Mouse (Mus musculus): ENCODE data around the gene Ptpro. TPM values are rescaled to one million over a fixed set of nuclear protein-coding genes. Genes with fewer than 3 reads are reported as not detected.

The Ptpro gene
- polyA plus RNA-seq, 1 experiment from 2014 or later = 0.45 TPM

- Histone ChIP-seq H3K9me3 (ENCODE audit: control insufficient read depth, low read length) (no peaks in the 10 kb centered on the region), H3K4me2 (ENCODE audit: low read depth, severe bottlenecking) (no peak overlapping the region), H3K4me3 (ENCODE audit: low read depth, low read length) (no peak overlapping the region), H3K27me3 (ENCODE audit: control insufficient read depth, insufficient read depth, low read length) (no peaks in the 10 kb centered on the region), H3K9ac (ENCODE audit: low read length) (no peak overlapping the region), H3K27ac (replicated peaks; ENCODE audit: low read depth, low read length) (no peak overlapping the region), H3K4me1 (ENCODE audit: control insufficient read depth, insufficient read depth, low read length) (no peaks in the 10 kb centered on the region), H3K36me3 (ENCODE audit: control insufficient read depth, insufficient read depth, low read length) (no peaks in the 10 kb centered on the region)
- no peak for DNase-seq (ENCODE audit: low spot score)
- ATAC-seq (ENCODE audit: insufficient number of reproducible peaks, low FRiP score, low TSS enrichment, low read depth) = no peak
- 92% methylated on average over 6 of the region's 6 CpGs for WGBS
Observed at GRCm38 (mm10) chr6:137373920-137374319, 121.8 kb downstream of the Ptpro start.

GRCm38 (mm10) chr6:137382546-137382945, 130.4 kb downstream of the Ptpro start:
- Histone ChIP-seq H3K4me3 (ENCODE audit: low read depth, low read length) (no peak overlapping the region), H3K4me2 (ENCODE audit: low read depth, severe bottlenecking) (no peak overlapping the region), H3K4me1 (ENCODE audit: control insufficient read depth, insufficient read depth, low read length) (no peaks in the 10 kb centered on the region), H3K36me3 (ENCODE audit: control insufficient read depth, insufficient read depth, low read length) (no peaks in the 10 kb centered on the region), H3K9ac (ENCODE audit: low read length) (no peak overlapping the region), H3K27ac (replicated peaks; ENCODE audit: low read depth, low read length) (no peak overlapping the region), H3K27me3 (ENCODE audit: control insufficient read depth, insufficient read depth, low read length) (no peaks in the 10 kb centered on the region), H3K9me3 (ENCODE audit: control insufficient read depth, low read length) (no peaks in the 10 kb centered on the region)
- 65% methylated on average over 9 of the region's 9 CpGs for WGBS
- DNase-seq (ENCODE audit: low spot score) = no peak
- ATAC-seq (ENCODE audit: insufficient number of reproducible peaks, low FRiP score, low TSS enrichment, low read depth) = no peak

- H3K4me2 ChIP-seq (ENCODE audit: low read depth, severe bottlenecking) = no peak overlapping the region
- WGBS = 87% methylated on average over 4 of the region's 4 CpGs
- no peaks in the 10 kb centered on the region for H3K9me3 ChIP-seq (ENCODE audit: control insufficient read depth, low read length)
- no peaks in the 10 kb centered on the region for H3K27me3 ChIP-seq (ENCODE audit: control insufficient read depth, insufficient read depth, low read length)
- H3K4me1 ChIP-seq (ENCODE audit: control insufficient read depth, insufficient read depth, low read length) = no peaks in the 10 kb centered on the region
- H3K9ac ChIP-seq (ENCODE audit: low read length) = no peak overlapping the region
- no peak overlapping the region for H3K4me3 ChIP-seq (ENCODE audit: low read depth, low read length)
- H3K36me3 ChIP-seq (ENCODE audit: control insufficient read depth, insufficient read depth, low read length) = no peaks in the 10 kb centered on the region
- H3K27ac ChIP-seq (replicated peaks; ENCODE audit: low read depth, low read length) = no peak overlapping the region
- ATAC-seq (ENCODE audit: insufficient number of reproducible peaks, low FRiP score, low TSS enrichment, low read depth) = no peak
- DNase-seq (ENCODE audit: low spot score) = no peak
Observed at GRCm38 (mm10) chr6:137386344-137386743, 134.2 kb downstream of the Ptpro start.

- H3K27ac ChIP-seq (replicated peaks; ENCODE audit: low read depth, low read length) = no peak overlapping the region
- no peak overlapping the region for H3K4me2 ChIP-seq (ENCODE audit: low read depth, severe bottlenecking)
- H3K9ac ChIP-seq (ENCODE audit: low read length) = no peak overlapping the region
- WGBS = 51% methylated on average over 4 of the region's 4 CpGs
- no peaks in the 10 kb centered on the region for H3K27me3 ChIP-seq (ENCODE audit: control insufficient read depth, insufficient read depth, low read length)
- H3K4me3 ChIP-seq (ENCODE audit: low read depth, low read length) = no peak overlapping the region
- no peaks in the 10 kb centered on the region for H3K4me1 ChIP-seq (ENCODE audit: control insufficient read depth, insufficient read depth, low read length)
- ATAC-seq (ENCODE audit: insufficient number of reproducible peaks, low FRiP score, low TSS enrichment, low read depth) = no peak
- no peak for DNase-seq (ENCODE audit: low spot score)
- H3K9me3 ChIP-seq (ENCODE audit: control insufficient read depth, low read length) = no peaks in the 10 kb centered on the region
- no peaks in the 10 kb centered on the region for H3K36me3 ChIP-seq (ENCODE audit: control insufficient read depth, insufficient read depth, low read length)
Observed at GRCm38 (mm10) chr6:137386935-137387334, 134.8 kb downstream of the Ptpro start.

- H3K27ac ChIP-seq (replicated peaks; ENCODE audit: low read depth, low read length) = no peak overlapping the region
- DNase-seq (ENCODE audit: low spot score) (no peak), ATAC-seq (ENCODE audit: insufficient number of reproducible peaks, low FRiP score, low TSS enrichment, low read depth) (no peak)
- H3K4me1 ChIP-seq (ENCODE audit: control insufficient read depth, insufficient read depth, low read length) = no peaks in the 10 kb centered on the region
- H3K27me3 ChIP-seq (ENCODE audit: control insufficient read depth, insufficient read depth, low read length) = no peaks in the 10 kb centered on the region
- 71% methylated on average over 7 of the region's 7 CpGs for WGBS
- no peak overlapping the region for H3K4me3 ChIP-seq (ENCODE audit: low read depth, low read length)
- no peaks in the 10 kb centered on the region for H3K9me3 ChIP-seq (ENCODE audit: control insufficient read depth, low read length)
- no peak overlapping the region for H3K9ac ChIP-seq (ENCODE audit: low read length)
- H3K4me2 ChIP-seq (ENCODE audit: low read depth, severe bottlenecking) = no peak overlapping the region
- H3K36me3 ChIP-seq (ENCODE audit: control insufficient read depth, insufficient read depth, low read length) = no peaks in the 10 kb centered on the region
Observed at GRCm38 (mm10) chr6:137395075-137395474, 143.0 kb downstream of the Ptpro start.

- H3K9me3 ChIP-seq (ENCODE audit: control insufficient read depth, low read length) = no peaks in the 10 kb centered on the region
- no peak overlapping the region for H3K4me3 ChIP-seq (ENCODE audit: low read depth, low read length)
- H3K36me3 ChIP-seq (ENCODE audit: control insufficient read depth, insufficient read depth, low read length) = no peaks in the 10 kb centered on the region
- ATAC-seq (ENCODE audit: insufficient number of reproducible peaks, low FRiP score, low TSS enrichment, low read depth) (no peak), DNase-seq (ENCODE audit: low spot score) (no peak)
- H3K9ac ChIP-seq (ENCODE audit: low read length) = no peak overlapping the region
- no peak overlapping the region for H3K4me2 ChIP-seq (ENCODE audit: low read depth, severe bottlenecking)
- no peaks in the 10 kb centered on the region for H3K4me1 ChIP-seq (ENCODE audit: control insufficient read depth, insufficient read depth, low read length)
- no peak overlapping the region for H3K27ac ChIP-seq (replicated peaks; ENCODE audit: low read depth, low read length)
- WGBS = 80% methylated on average over 4 of the region's 4 CpGs
- H3K27me3 ChIP-seq (ENCODE audit: control insufficient read depth, insufficient read depth, low read length) = no peaks in the 10 kb centered on the region
Observed at GRCm38 (mm10) chr6:137396106-137396793, 144.1 kb downstream of the Ptpro start.

GRCm38 (mm10) chr6:137397358-137397757, 145.2 kb downstream of the Ptpro start:
- H3K27me3 ChIP-seq (ENCODE audit: control insufficient read depth, insufficient read depth, low read length) = no peaks in the 10 kb centered on the region
- no peaks in the 10 kb centered on the region for H3K9me3 ChIP-seq (ENCODE audit: control insufficient read depth, low read length)
- H3K9ac ChIP-seq (ENCODE audit: low read length) = no peak overlapping the region
- ATAC-seq (ENCODE audit: insufficient number of reproducible peaks, low FRiP score, low TSS enrichment, low read depth) = no peak
- H3K36me3 ChIP-seq (ENCODE audit: control insufficient read depth, insufficient read depth, low read length) = no peaks in the 10 kb centered on the region
- DNase-seq (ENCODE audit: low spot score) = no peak
- H3K4me2 ChIP-seq (ENCODE audit: low read depth, severe bottlenecking) = no peak overlapping the region
- WGBS = 85% methylated on average over 2 of the region's 2 CpGs
- no peaks in the 10 kb centered on the region for H3K4me1 ChIP-seq (ENCODE audit: control insufficient read depth, insufficient read depth, low read length)
- H3K4me3 ChIP-seq (ENCODE audit: low read depth, low read length) = no peak overlapping the region
- H3K27ac ChIP-seq (replicated peaks; ENCODE audit: low read depth, low read length) = no peak overlapping the region

GRCm38 (mm10) chr6:137404196-137404595, 152.1 kb downstream of the Ptpro start:
- ATAC-seq (ENCODE audit: insufficient number of reproducible peaks, low FRiP score, low TSS enrichment, low read depth) (no peak), DNase-seq (ENCODE audit: low spot score) (no peak)
- Histone ChIP-seq H3K27me3 (ENCODE audit: control insufficient read depth, insufficient read depth, low read length) (no peaks in the 10 kb centered on the region), H3K27ac (replicated peaks; ENCODE audit: low read depth, low read length) (no peak overlapping the region), H3K4me3 (ENCODE audit: low read depth, low read length) (no peak overlapping the region), H3K4me1 (ENCODE audit: control insufficient read depth, insufficient read depth, low read length) (no peaks in the 10 kb centered on the region), H3K9ac (ENCODE audit: low read length) (no peak overlapping the region), H3K4me2 (ENCODE audit: low read depth, severe bottlenecking) (no peak overlapping the region), H3K9me3 (ENCODE audit: control insufficient read depth, low read length) (no peaks in the 10 kb centered on the region), H3K36me3 (ENCODE audit: control insufficient read depth, insufficient read depth, low read length) (no peaks in the 10 kb centered on the region)
- WGBS = 89% methylated on average over 4 of the region's 4 CpGs

GRCm38 (mm10) chr6:137405690-137406089, 153.6 kb downstream of the Ptpro start:
- no peak for DNase-seq (ENCODE audit: low spot score)
- Histone ChIP-seq H3K9ac (ENCODE audit: low read length) (no peak overlapping the region), H3K9me3 (ENCODE audit: control insufficient read depth, low read length) (no peaks in the 10 kb centered on the region), H3K4me2 (ENCODE audit: low read depth, severe bottlenecking) (no peak overlapping the region), H3K4me3 (ENCODE audit: low read depth, low read length) (no peak overlapping the region), H3K4me1 (ENCODE audit: control insufficient read depth, insufficient read depth, low read length) (no peaks in the 10 kb centered on the region), H3K36me3 (ENCODE audit: control insufficient read depth, insufficient read depth, low read length) (no peaks in the 10 kb centered on the region), H3K27ac (replicated peaks; ENCODE audit: low read depth, low read length) (no peak overlapping the region), H3K27me3 (ENCODE audit: control insufficient read depth, insufficient read depth, low read length) (no peaks in the 10 kb centered on the region)
- no peak for ATAC-seq (ENCODE audit: insufficient number of reproducible peaks, low FRiP score, low TSS enrichment, low read depth)
- 86% methylated on average over 2 of the region's 2 CpGs for WGBS

All from limb, embryonic 11.5 days (tissue).